In genomic region chr2:32412742-32413531, GRCm38 (mm10) we compare ENCODE assay signal across 25 mouse cellular contexts. TPM values are rescaled to one million over a fixed set of nuclear protein-coding genes. Genes with fewer than 3 reads are reported as not detected.
DNase-seq lines count a peak whose midpoint lies in the region; ATAC-seq lines count a peak whose summit lies in the region.
"Had no signal": no experiment of that assay in that cellular context is flagged by ENCODE, and none has a peak within 500 bp of the region (broad histone marks: within the 10 kb centered on the region; RNA-seq: fewer than 3 reads in every experiment).

No protein-coding gene starts in this region.

- 91% methylated on average over 6 of the region's 6 CpGs for WGBS in midbrain, embryonic 11.5 days
- WGBS in midbrain, embryonic 13.5 days = 92% methylated on average over 6 of the region's 6 CpGs

- ATAC-seq in midbrain, embryonic 11.5 days (ENCODE audit: low FRiP score) = no peak
- ATAC-seq in midbrain, embryonic 13.5 days = no peak
- no peak for ATAC-seq in cerebellum, adult (ENCODE audit: insufficient number of reproducible peaks, low FRiP score, low TSS enrichment)
- ATAC-seq: activated CD4-positive, CD25-positive, alpha-beta regulatory T cell, adult 4 months; forebrain, embryonic 14.5 days; hindbrain, postnatal 0 days; Patski had no signal

- intact Hi-C loops in gastrocnemius, postnatal 36 days (cut with DNase I) = no loop called here

- peak; percentile 42 for DNase-seq in gastrocnemius, adult 18-20 months (ENCODE audit: low spot score)
- DNase-seq in gastrocnemius, postnatal 36 days = no peak
- DNase-seq in kidney, adult 11 months = peak; percentile 15
- no peak for DNase-seq in kidney, adult 9 months
- peak; percentile 76 for DNase-seq in midbrain, embryonic 11.5 days (ENCODE audit: low spot score, missing footprints)
- DNase-seq: adrenal gland, postnatal 25 days; cerebellum, adult 11 months; cerebellum, adult 8-10 months; cerebellum, postnatal 14 days; embryo, embryonic 11 days; heart, adult 2 months; heart, postnatal 14 days had no signal

- no peak overlapping the region for H3K27ac ChIP-seq in midbrain, embryonic 11.5 days (ENCODE audit: low read depth, low read length)
- H3K27ac ChIP-seq in midbrain, embryonic 13.5 days = no peak overlapping the region
- H3K27ac ChIP-seq: embryonic facial prominence, embryonic 15.5 days; forebrain, embryonic 10.5 days; heart, adult 2 months; heart, embryonic 15.5 days; hindbrain, embryonic 13.5 days; hindbrain, postnatal 0 days had no signal

- H3K9me3 ChIP-seq in midbrain, embryonic 11.5 days (ENCODE audit: control insufficient read depth, low read length) = no peaks in the 10 kb centered on the region
- H3K9me3 ChIP-seq in midbrain, embryonic 13.5 days = no peaks in the 10 kb centered on the region
- H3K9me3 ChIP-seq: embryonic facial prominence, embryonic 15.5 days; forebrain, embryonic 10.5 days; heart, embryonic 15.5 days; hindbrain, embryonic 13.5 days had no signal

- H3K4me1 ChIP-seq in midbrain, embryonic 11.5 days (ENCODE audit: control insufficient read depth, insufficient read depth, low read length) = no peaks in the 10 kb centered on the region
- H3K4me1 ChIP-seq in midbrain, embryonic 13.5 days (replicated peaks) = no peaks in the 10 kb centered on the region
- H3K4me1 ChIP-seq: heart, embryonic 15.5 days; hindbrain, embryonic 13.5 days had no signal

- H3K9ac ChIP-seq in midbrain, embryonic 11.5 days (ENCODE audit: low read length) = no peak overlapping the region
- H3K9ac ChIP-seq in midbrain, embryonic 13.5 days (replicated peaks) = no peak overlapping the region
- H3K9ac ChIP-seq: embryonic facial prominence, embryonic 15.5 days; heart, embryonic 15.5 days; hindbrain, embryonic 13.5 days had no signal

- peaks cover 24% of the 10 kb centered on the region for H3K36me3 ChIP-seq in midbrain, embryonic 11.5 days (ENCODE audit: control insufficient read depth, insufficient read depth, low read length)
- peaks cover 44% of the 10 kb centered on the region for H3K36me3 ChIP-seq in midbrain, embryonic 13.5 days

- H3K27me3 ChIP-seq in midbrain, embryonic 11.5 days (ENCODE audit: control insufficient read depth, insufficient read depth, low read length) = no peaks in the 10 kb centered on the region
- no peaks in the 10 kb centered on the region for H3K27me3 ChIP-seq in midbrain, embryonic 13.5 days
- H3K27me3 ChIP-seq: embryonic facial prominence, embryonic 15.5 days; heart, embryonic 15.5 days; hindbrain, embryonic 13.5 days; Patski had no signal

- no peak overlapping the region for H3K4me3 ChIP-seq in midbrain, embryonic 11.5 days (ENCODE audit: low read depth, low read length)
- H3K4me3 ChIP-seq in midbrain, embryonic 13.5 days (replicated peaks) = no peak overlapping the region
- H3K4me3 ChIP-seq: embryonic facial prominence, embryonic 15.5 days; erythroblast, embryonic 14.5 days; forebrain, embryonic 10.5 days; heart, adult 2 months; heart, embryonic 15.5 days; hindbrain, embryonic 13.5 days had no signal

- H3K4me2 ChIP-seq in midbrain, embryonic 11.5 days = no peak overlapping the region
- H3K4me2 ChIP-seq in midbrain, embryonic 13.5 days (replicated peaks) = no peak overlapping the region
- H3K4me2 ChIP-seq: embryonic facial prominence, embryonic 15.5 days; heart, embryonic 11.5 days; heart, embryonic 15.5 days; hindbrain, embryonic 13.5 days had no signal

RNA-seq across cellular contexts. Expression of gene Ptges2, which starts 17.2 kb away (rescaled TPM):
- 10 to 100 TPM; 37.1 to 43.0 TPM for total RNA-seq in gastrocnemius, adult 18-20 months (2021)
- 10 to 100 TPM; 41.3 to 45.0 TPM for total RNA-seq in gastrocnemius, postnatal 36 days (2021)
- polyA plus RNA-seq in midbrain, embryonic 11.5 days (2014; fragmentation: Nextera tagmentation; extraction: Ambion mirVana) = 24.7 and 25.4 TPM in 2 replicates
- polyA plus RNA-seq in midbrain, embryonic 13.5 days (2015; fragmentation: Nextera tagmentation; extraction: Ambion mirVana) = 35.5 and 37.6 TPM in 2 replicates

RNA-seq across cellular contexts. Expression of gene Lcn2, which starts 24.9 kb away (rescaled TPM):
- 1 to 10 TPM; 1.4 to 4.8 TPM for total RNA-seq in gastrocnemius, adult 18-20 months (2021)
- 1 to 10 TPM; 1.4 to 3.7 TPM for total RNA-seq in gastrocnemius, postnatal 36 days (2021)
- polyA plus RNA-seq in midbrain, embryonic 11.5 days (2014; fragmentation: Nextera tagmentation; extraction: Ambion mirVana) = 0.30 TPM in 1 of 2 replicates, not detected in the other
- 0.35 and 0.37 TPM in 2 replicates for polyA plus RNA-seq in midbrain, embryonic 13.5 days (2015; fragmentation: Nextera tagmentation; extraction: Ambion mirVana)
- polyA plus RNA-seq: activated CD4-positive, CD25-positive, alpha-beta regulatory T cell, adult 4 months; C2C12; forebrain, embryonic 10.5 days; hindbrain, embryonic 13.5 days had no signal

RNA-seq across cellular contexts. Expression of gene 1110008P14Rik, which starts 31.2 kb away (rescaled TPM):
- 10 to 100 TPM; 42.6 to 47.1 TPM for total RNA-seq in gastrocnemius, adult 18-20 months (2021)
- total RNA-seq in gastrocnemius, postnatal 36 days (2021) = 10 to 100 TPM; 36.4 to 44.0 TPM
- polyA plus RNA-seq in midbrain, embryonic 11.5 days (2014; fragmentation: Nextera tagmentation; extraction: Ambion mirVana) = 46.4 and 49.4 TPM in 2 replicates
- polyA plus RNA-seq in midbrain, embryonic 13.5 days (2015; fragmentation: Nextera tagmentation; extraction: Ambion mirVana) = 74.7 and 77.5 TPM in 2 replicates

RNA-seq across cellular contexts. Expression of gene Naif1, which starts 37.3 kb away (rescaled TPM):
- 1 to 10 TPM; 2.6 to 3.0 TPM for total RNA-seq in gastrocnemius, adult 18-20 months (2021)
- 1 to 10 TPM; 1.8 to 1.9 TPM for total RNA-seq in gastrocnemius, postnatal 36 days (2021)
- 6.3 and 6.4 TPM in 2 replicates for polyA plus RNA-seq in midbrain, embryonic 11.5 days (2014; fragmentation: Nextera tagmentation; extraction: Ambion mirVana)
- polyA plus RNA-seq in midbrain, embryonic 13.5 days (2015; fragmentation: Nextera tagmentation; extraction: Ambion mirVana) = 5.1 and 6.1 TPM in 2 replicates

RNA-seq across cellular contexts. Expression of gene Slc25a25, which starts 38.3 kb away (rescaled TPM):
- 100 to 1,000 TPM in 1 of 2 experiments, 10 to 100 TPM in 1; 47.6 to 217 TPM for total RNA-seq in gastrocnemius, adult 18-20 months (2021)
- 100 to 1,000 TPM in 1 of 2 experiments, 10 to 100 TPM in 1; 71.7 to 145 TPM for total RNA-seq in gastrocnemius, postnatal 36 days (2021)
- 20.0 and 20.4 TPM in 2 replicates for polyA plus RNA-seq in midbrain, embryonic 11.5 days (2014; fragmentation: Nextera tagmentation; extraction: Ambion mirVana)
- polyA plus RNA-seq in midbrain, embryonic 13.5 days (2015; fragmentation: Nextera tagmentation; extraction: Ambion mirVana) = 45.4 and 50.1 TPM in 2 replicates

Comparison
In these comparisons a context has a peak if more than half of its experiments do, and no peak if none do; other contexts are left out.
1. DNase-seq: peak in gastrocnemius, adult 18-20 months (single experiment), kidney, adult 11 months (single experiment) and midbrain, embryonic 11.5 days (single experiment); none in gastrocnemius, postnatal 36 days (0 of 2) and kidney, adult 9 months (single experiment).